Mouse (Mus musculus) hindbrain, embryonic 12.5 days (tissue): Measurements from ENCODE around the gene Ptpre. TPM values are rescaled to one million over a fixed set of nuclear protein-coding genes. Genes with fewer than 3 reads are reported as not detected.
"Not testable (repeated sequence)": the region's sequence is repeated elsewhere in the genome, so short reads cannot be mapped to it uniquely, and the experiment has no call there.

ENCODE experiments used
- ATAC-seq: fragments of 200-750 bp; cut with Nextera tagmentation; 2 replicates; pipeline ENCODE4 v1.8.0; 2017; ENCODE audit warnings: moderate TSS enrichment; ENCODE audit not compliant: low FRiP score
- H3K27ac ChIP-seq: fragments of 300-500 bp; sonication (generic); 2 replicates; pipeline ENCODE4 v1.5.1; 2016; ENCODE audit warnings: mild to moderate bottlenecking
- H3K27me3 ChIP-seq: fragments of 300-500 bp; sonication (generic); 2 replicates; pipeline ENCODE4 v1.6.1; 2016; ENCODE audit warnings: mild to moderate bottlenecking
- H3K36me3 ChIP-seq: fragments of 300-500 bp; sonication (generic); 2 replicates; pipeline ENCODE4 v1.6.1; 2016; ENCODE audit warnings: mild to moderate bottlenecking
- H3K4me1 ChIP-seq: fragments of 300-500 bp; sonication (generic); 2 replicates; pipeline ENCODE4 v1.6.1; 2016
- H3K4me2 ChIP-seq: fragments of 300-500 bp; sonication (generic); replicated peaks from 2 replicates; pipeline ENCODE4 v1.6.1; 2016; ENCODE audit warnings: mild to moderate bottlenecking
- H3K4me3 ChIP-seq: fragments of 300-500 bp; sonication (generic); 2 replicates; pipeline ENCODE4 v1.5.1; 2016; ENCODE audit warnings: mild to moderate bottlenecking
- H3K9ac ChIP-seq: fragments of 300-500 bp; sonication (generic); 2 replicates; pipeline ENCODE4 v1.6.1; 2016; ENCODE audit warnings: mild to moderate bottlenecking, moderate library complexity
- H3K9me3 ChIP-seq: fragments of 300-500 bp; sonication (generic); replicated peaks from 2 replicates; pipeline ENCODE4 v1.6.1; 2016; ENCODE audit warnings: mild to moderate bottlenecking
- WGBS: fragments of 180-500 bp; shearing (Covaris S2); methylation state at CpG from one replicate; pipeline ENCODE4 v1.1.7; 2016; 5-methylcytosine and 5-hydroxymethylcytosine counted together
- polyA plus RNA-seq: library from polyadenylated mRNA; unstranded; fragments of >200 nt; fragmentation: Nextera tagmentation; extraction: Ambion mirVana; gene quantifications from 2 replicates; pipeline ENCODE4 v1.2.1, GENCODE M21; 2016

Ptpre gene
- polyA plus RNA-seq, 1 experiment from 2014 or later, result 2.5 TPM

DNA sequence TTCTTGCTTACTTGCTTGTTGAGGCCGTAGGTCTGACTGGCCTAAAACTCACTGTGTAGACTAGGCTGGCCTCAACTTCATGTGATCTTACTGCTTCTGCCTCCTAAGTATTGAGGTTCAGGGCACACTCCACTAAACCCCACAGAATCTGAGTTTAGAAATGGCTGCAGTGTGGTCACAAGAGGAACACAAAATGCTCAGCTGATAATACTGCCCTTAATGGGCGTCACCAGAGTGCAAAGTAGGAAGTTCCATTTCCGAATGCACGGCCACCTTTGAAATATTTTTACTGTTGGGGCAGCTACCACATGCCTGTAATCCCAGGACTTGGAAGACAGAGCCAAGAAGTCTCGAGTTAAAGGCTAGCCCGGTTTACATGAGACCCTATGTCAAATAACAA, 65.0 kb downstream of the Ptpre start:
- Histone ChIP-seq H3K4me3 (no peak overlapping the region), H3K27me3 (no peaks in the 10 kb centered on the region), H3K4me2 (no peak overlapping the region), H3K4me1 (peaks cover 3% of the 10 kb centered on the region; the same call in 1 of the 2 replicates), H3K9ac (no peak overlapping the region), H3K36me3 (no peaks in the 10 kb centered on the region), H3K27ac (no peak overlapping the region), H3K9me3 (no peaks in the 10 kb centered on the region)
- ATAC-seq, result no peak
- WGBS, result 90% methylated on average over 6 of the region's 6 CpGs

DNA sequence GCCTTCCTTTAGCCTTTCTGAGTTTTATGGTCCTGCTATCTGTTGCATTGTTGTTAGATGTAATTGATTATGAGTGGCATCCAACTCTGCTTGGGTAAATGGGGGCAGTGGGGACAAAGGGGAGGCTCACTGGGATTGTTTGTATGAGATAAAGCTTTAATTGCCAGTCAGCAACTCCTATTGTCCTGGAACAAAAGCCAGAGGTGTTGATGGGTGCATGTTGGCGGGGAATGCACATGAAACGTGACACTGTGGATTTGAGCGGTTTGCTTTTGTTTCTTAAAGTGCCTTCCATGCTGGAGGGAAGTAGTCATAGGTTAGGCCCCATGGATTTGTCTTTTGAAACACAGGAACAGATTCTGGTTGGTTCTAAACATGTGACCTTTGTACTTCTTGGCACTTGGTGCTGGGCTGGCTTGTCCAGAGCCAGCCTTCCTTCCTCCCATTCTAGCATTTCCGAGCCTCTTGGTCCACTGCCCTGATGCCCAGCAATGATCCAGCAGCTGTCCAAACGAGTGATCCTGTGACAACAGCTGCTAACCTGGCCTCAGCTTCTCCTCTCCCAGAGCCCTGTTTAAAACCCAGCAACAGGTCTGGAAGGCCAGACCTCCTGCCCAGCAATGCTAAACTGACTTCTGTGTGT, 65.7 kb downstream of the Ptpre start:
- H3K4me3 ChIP-seq, result no peak overlapping the region
- WGBS, result 38% methylated on average over 5 of the region's 5 CpGs
- H3K27ac ChIP-seq, result no peak overlapping the region
- ATAC-seq, result no peak
- no peak overlapping the region for H3K4me2 ChIP-seq
- no peak overlapping the region for H3K9ac ChIP-seq
- H3K9me3 ChIP-seq, result no peaks in the 10 kb centered on the region
- H3K4me1 ChIP-seq, result peaks cover 2% of the 10 kb centered on the region; the same call in 1 of the 2 replicates
- H3K36me3 ChIP-seq, result no peaks in the 10 kb centered on the region
- H3K27me3 ChIP-seq, result no peaks in the 10 kb centered on the region

DNA sequence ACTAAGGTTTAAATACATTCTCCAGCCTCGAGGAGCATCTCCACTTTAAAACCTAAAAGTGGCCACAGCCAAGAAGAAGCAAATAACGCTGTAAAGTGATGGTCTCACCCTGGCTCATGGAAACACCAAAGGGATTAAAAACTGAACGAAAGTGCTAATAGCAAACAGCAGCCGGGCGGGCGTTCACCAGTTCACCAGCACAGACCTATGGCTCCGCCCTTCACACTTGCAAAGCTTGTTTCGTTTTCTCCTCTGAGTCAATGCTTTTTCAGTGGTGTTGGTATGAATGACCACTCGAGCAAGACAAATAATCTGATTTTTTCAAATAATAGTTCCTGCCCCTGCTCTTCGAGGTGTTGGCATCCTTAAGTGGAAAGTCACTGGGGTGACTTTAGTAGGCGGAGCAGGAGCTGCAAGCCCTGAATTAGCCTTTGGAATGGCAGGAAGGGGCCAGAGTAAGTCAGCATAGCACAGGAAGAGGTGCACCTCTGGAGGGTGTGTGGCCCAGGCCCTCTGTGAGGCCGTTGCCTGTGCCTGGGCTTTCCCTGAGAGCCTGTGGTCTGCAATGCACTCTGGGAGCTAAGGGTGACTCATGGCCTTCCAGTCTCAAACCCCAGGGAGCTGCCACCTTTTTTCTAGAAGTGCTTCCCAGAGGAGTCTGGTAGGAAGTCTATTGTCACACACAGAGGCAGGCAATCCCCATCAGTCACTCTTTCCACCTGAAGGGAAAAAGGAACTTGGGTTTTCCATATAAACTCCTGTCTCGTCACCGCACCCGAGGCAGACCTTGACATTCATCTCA, 67.9 kb downstream of the Ptpre start:
- WGBS, result 70% methylated on average over 15 of the region's 15 CpGs
- Histone ChIP-seq H3K27ac (no peak overlapping the region), H3K4me2 (no peak overlapping the region), H3K4me3 (no peak overlapping the region), H3K27me3 (no peaks in the 10 kb centered on the region), H3K9me3 (no peaks in the 10 kb centered on the region), H3K36me3 (no peaks in the 10 kb centered on the region), H3K9ac (no peak overlapping the region), H3K4me1 (peaks cover 10% of the 10 kb centered on the region)
- no peak for ATAC-seq

DNA sequence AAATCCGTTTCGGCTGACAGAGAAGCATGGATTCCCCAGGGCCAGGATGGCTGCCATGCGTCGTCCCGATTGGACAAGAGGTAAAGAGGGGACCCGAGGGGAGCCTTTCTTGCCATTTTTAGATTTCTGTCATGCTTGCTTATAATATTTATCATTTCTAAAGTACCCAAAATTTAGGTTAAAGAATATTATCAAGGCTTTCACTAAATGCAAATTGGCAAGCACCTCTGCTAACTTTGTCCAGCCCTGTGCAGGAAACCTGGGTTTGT, 68.5 kb downstream of the Ptpre start:
- WGBS, result 85% methylated on average over 6 of the region's 6 CpGs

DNA sequence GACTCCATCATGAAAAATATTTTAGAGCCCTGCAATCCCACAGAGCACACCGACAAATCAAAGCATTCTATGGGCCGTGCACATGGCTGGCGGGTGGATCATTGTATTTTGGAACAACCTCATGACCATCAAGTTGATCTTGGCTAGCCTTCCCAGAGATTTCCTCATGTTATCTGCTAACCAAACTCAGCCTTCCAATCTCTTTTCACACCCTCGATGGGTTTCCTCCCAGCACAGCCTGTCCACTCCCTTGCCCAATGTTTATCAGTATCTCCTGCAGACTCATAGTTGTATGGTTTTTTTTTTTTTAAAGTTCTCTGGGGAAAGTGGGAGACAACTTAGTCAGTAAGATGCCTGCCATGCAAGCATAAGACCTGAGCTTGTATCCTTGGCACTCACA, 70.9 kb downstream of the Ptpre start:
- WGBS, result 92% methylated on average over 4 of the region's 4 CpGs

More for the DNA sequence above, 68.5 kb downstream of the Ptpre start:
- Histone ChIP-seq H3K27ac (no peak overlapping the region), H3K27me3 (no peaks in the 10 kb centered on the region), H3K4me3 (no peak overlapping the region), H3K9me3 (no peaks in the 10 kb centered on the region), H3K36me3 (no peaks in the 10 kb centered on the region), H3K9ac (no peak overlapping the region), H3K4me2 (no peak overlapping the region), H3K4me1 (peaks cover 12% of the 10 kb centered on the region)
- ATAC-seq, result no peak

DNA sequence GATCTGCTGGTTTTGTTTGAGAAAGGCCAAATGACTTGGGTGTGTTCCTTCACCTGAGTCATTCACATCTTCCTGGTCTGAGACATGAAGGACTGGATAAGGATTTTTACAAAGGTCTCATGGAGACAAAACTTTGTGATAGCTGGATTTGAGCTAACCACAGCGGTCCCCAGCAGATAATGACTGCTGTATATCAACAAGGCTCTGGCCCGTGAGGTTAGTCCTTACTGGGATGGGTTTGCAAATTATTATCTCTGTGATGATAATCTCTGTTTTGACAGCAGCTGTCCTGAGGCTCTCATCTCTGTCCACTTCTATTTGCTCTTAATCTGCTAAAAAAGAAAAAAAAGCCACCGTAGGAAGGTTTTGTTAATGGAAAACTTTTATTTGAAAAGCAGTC, 71.7 kb downstream of the Ptpre start:
- H3K9ac ChIP-seq, result no peak overlapping the region
- no peak for ATAC-seq
- WGBS, result 63% methylated on average over 3 of the region's 3 CpGs
- H3K9me3 ChIP-seq, result no peaks in the 10 kb centered on the region
- no peak overlapping the region for H3K4me2 ChIP-seq
- no peak overlapping the region for H3K27ac ChIP-seq
- H3K4me1 ChIP-seq, result peaks cover 20% of the 10 kb centered on the region
- H3K27me3 ChIP-seq, result no peaks in the 10 kb centered on the region
- no peak overlapping the region for H3K4me3 ChIP-seq
- no peaks in the 10 kb centered on the region for H3K36me3 ChIP-seq

More for the DNA sequence above, 70.9 kb downstream of the Ptpre start:
- no peaks in the 10 kb centered on the region for H3K9me3 ChIP-seq
- no peaks in the 10 kb centered on the region for H3K36me3 ChIP-seq
- H3K4me3 ChIP-seq, result no peak overlapping the region
- ATAC-seq, result no peak
- no peak overlapping the region for H3K4me2 ChIP-seq
- no peak overlapping the region for H3K27ac ChIP-seq
- H3K9ac ChIP-seq, result no peak overlapping the region
- peaks cover 20% of the 10 kb centered on the region for H3K4me1 ChIP-seq
- no peaks in the 10 kb centered on the region for H3K27me3 ChIP-seq

DNA sequence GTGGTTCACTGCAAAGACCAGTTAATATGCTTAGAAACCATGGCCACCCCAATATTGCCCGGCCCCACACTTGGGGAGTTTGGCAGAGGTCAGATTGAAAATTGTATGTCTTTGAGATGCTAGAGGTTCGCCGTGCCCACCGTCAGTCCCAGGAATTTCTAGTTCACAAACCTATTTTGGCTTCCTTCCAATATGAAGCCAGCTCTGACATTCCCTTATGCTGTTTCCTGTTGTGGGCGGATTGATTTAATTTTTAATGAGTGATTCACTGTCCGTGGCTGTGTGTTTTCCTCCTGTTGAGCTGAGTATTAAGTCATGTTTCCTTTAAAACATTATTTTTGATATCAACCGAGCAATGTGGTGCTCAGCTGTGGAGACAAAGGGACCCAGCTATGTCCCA, 72.4 kb downstream of the Ptpre start:
- no peak for ATAC-seq
- peaks cover 20% of the 10 kb centered on the region for H3K4me1 ChIP-seq
- H3K9me3 ChIP-seq, result no peaks in the 10 kb centered on the region
- no peaks in the 10 kb centered on the region for H3K36me3 ChIP-seq
- H3K27ac ChIP-seq, result no peak overlapping the region
- H3K9ac ChIP-seq, result no peak overlapping the region
- no peak overlapping the region for H3K4me2 ChIP-seq
- 64% methylated on average over 7 of the region's 7 CpGs for WGBS
- no peaks in the 10 kb centered on the region for H3K27me3 ChIP-seq
- no peak overlapping the region for H3K4me3 ChIP-seq

DNA sequence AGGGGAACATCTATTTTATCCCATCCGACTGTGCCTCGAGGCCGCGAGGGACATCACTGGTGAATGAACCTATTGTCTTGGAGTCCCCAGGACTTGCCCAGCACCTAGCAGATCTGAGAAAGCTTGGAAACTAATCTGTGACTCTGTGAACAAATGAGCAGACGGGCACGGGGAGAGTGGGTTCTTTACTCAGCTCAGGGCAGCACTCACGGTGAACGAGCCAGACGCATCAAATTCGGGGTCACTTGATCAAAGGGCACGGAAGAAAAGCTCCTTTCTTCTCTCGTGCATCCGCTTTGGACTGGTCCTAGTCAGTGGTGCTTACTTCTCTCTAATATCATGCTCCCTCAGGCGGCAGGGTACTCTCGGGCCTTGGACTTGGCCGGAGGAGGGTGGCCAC, 75.0 kb downstream of the Ptpre start:
- WGBS, result 51% methylated on average over 16 of the region's 16 CpGs
- Histone ChIP-seq H3K36me3 (no peaks in the 10 kb centered on the region), H3K4me1 (peaks cover 20% of the 10 kb centered on the region), H3K4me2 (no peak overlapping the region), H3K27me3 (no peaks in the 10 kb centered on the region), H3K4me3 (no peak overlapping the region), H3K9ac (no peak overlapping the region), H3K27ac (0 out of 2 replicates have a peak overlapping the region, but pooled peaks have one; percentile 8), H3K9me3 (no peaks in the 10 kb centered on the region)
- no peak for ATAC-seq

DNA sequence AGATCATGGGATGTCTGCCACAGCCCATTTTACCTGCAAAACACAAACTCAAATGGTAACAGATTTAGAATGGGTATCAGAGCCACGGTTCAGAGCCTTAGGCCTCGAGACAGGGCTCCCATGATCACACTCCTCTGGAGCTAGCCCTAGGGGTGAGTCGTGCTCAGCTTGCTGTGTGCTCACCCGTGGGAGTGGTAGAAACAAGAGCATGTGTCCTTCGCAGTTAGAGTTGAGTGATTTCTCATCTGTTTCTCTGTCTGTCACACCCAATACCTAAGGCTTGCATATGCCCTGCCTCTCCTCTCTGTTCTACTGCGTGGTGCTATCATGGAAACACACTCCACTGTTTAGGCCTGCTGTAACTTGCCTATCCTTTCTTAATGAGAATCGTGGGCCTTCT, 75.5 kb downstream of the Ptpre start:
- peaks cover 21% of the 10 kb centered on the region for H3K4me1 ChIP-seq
- H3K9ac ChIP-seq, result no peak overlapping the region
- no peak for ATAC-seq
- no peak overlapping the region for H3K4me3 ChIP-seq
- H3K36me3 ChIP-seq, result no peaks in the 10 kb centered on the region
- 82% methylated on average over 7 of the region's 7 CpGs for WGBS
- no peak overlapping the region for H3K4me2 ChIP-seq
- no peaks in the 10 kb centered on the region for H3K9me3 ChIP-seq
- no peaks in the 10 kb centered on the region for H3K27me3 ChIP-seq
- peak overlapping the region; percentile 8; the same call in 1 of the 2 replicates for H3K27ac ChIP-seq

DNA sequence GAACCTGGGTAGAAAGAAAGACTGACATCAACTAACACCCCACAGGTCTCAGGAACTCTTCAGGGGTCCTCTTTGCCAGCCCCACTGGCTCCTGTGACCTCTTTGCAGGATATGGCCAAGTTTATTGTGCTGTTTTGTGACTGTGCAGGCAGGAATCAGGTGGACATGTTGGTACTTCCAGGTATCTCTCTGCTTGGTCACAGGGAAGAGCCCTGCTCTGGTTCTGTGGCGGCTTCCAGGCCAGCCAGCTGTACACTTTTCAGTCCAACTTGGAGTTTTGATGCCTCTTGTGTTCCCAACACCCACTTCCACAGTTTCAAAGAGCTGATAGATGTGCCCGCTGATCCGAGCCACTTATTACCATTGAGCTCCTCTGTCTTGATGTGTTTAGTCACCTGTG, 76.1 kb downstream of the Ptpre start:
- Histone ChIP-seq H3K9ac (no peak overlapping the region), H3K4me1 (peaks cover 27% of the 10 kb centered on the region), H3K9me3 (no peaks in the 10 kb centered on the region), H3K36me3 (no peaks in the 10 kb centered on the region), H3K4me2 (no peak overlapping the region), H3K27me3 (no peaks in the 10 kb centered on the region), H3K27ac (no peak overlapping the region), H3K4me3 (no peak overlapping the region)
- 94% methylated on average over 3 of the region's 3 CpGs for WGBS
- no peak for ATAC-seq

DNA sequence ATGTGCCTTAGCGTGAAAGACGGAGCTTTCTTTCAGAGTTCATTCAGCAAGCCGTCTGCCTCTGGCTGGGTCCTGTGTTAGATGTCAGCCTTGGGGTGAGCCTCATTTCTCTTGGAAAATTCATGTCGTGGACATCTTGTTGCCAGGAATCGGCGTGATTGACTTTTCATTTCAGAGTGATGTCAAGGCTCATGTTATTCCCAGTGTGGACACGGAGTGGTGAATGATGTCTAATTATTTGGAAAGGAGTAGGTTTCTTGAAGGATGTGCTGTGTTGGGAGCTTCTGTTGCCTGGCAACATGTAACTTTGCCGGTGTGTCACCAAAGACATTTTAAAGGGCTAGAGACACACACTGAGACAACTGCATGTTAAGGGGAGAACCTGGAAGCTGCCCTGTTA, 77.6 kb downstream of the Ptpre start:
- 68% methylated on average over 8 of the region's 8 CpGs for WGBS
- Histone ChIP-seq H3K27me3 (no peaks in the 10 kb centered on the region), H3K4me2 (no peak overlapping the region), H3K9ac (no peak overlapping the region), H3K4me3 (no peak overlapping the region), H3K4me1 (peaks cover 21% of the 10 kb centered on the region), H3K9me3 (no peaks in the 10 kb centered on the region), H3K36me3 (no peaks in the 10 kb centered on the region), H3K27ac (0 out of 2 replicates have a peak overlapping the region, but pooled peaks have one; percentile 32)
- no peak for ATAC-seq

DNA sequence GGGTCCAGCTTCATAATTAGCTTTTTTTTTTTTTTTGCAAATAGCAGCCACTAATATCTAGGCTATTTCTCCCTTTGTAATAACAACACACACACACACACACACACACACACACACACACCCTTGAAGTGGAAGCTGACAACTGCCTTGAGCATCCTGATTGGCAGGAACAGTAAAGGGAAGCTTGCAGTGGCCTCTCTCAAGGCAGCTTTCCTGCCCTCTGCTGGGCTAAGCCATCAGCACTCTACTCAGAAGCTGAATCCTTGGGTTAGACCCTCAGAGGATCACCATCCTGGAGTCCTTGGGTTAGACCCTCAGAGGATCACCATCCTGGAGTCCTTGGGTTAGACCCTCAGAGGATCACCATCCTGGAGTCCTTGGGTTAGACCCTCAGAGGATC, 79.2 kb downstream of the Ptpre start:
- H3K4me3 ChIP-seq, H3K27me3 ChIP-seq, H3K27ac ChIP-seq, H3K9ac ChIP-seq, H3K36me3 ChIP-seq, H3K4me2 ChIP-seq, H3K9me3 ChIP-seq, ATAC-seq: not testable (repeated sequence)
- H3K4me1 ChIP-seq, result peaks cover 16% of the 10 kb centered on the region

DNA sequence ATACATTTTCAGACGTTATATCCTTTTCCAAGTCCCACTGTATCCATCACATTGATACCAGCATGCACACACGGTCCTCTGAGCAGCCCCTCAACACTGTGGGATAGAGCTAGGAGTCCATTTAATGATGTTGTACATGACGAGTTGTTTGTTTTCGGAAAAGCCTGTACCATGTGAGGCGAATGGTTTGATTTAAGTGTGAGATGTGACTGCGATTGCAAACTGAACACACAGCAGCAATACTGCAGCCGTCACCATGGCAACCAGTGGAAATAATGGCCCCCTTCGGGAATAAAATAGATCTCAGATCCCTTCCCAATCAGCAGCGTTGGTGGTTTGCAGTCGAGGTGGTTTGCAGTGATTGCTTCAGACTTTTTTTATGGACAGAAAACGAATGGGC, 80.5 kb downstream of the Ptpre start:
- H3K9ac ChIP-seq, result no peak overlapping the region
- H3K4me1 ChIP-seq, result peaks cover 9% of the 10 kb centered on the region
- 0 out of 2 replicates have a peak overlapping the region, but pooled peaks have one; percentile 4 for H3K4me2 ChIP-seq
- H3K9me3 ChIP-seq, result no peaks in the 10 kb centered on the region
- ATAC-seq, result no peak
- no peaks in the 10 kb centered on the region for H3K27me3 ChIP-seq
- H3K36me3 ChIP-seq, result no peaks in the 10 kb centered on the region
- H3K27ac ChIP-seq, result peak overlapping the region; percentile 73
- H3K4me3 ChIP-seq, result no peak overlapping the region
- 48% methylated on average over 11 of the region's 11 CpGs for WGBS
